Mouse (Mus musculus) kidney, postnatal 36 days (tissue): ENCODE measurements around the gene Slc24a4.

Experiments used
- DNase-seq, 2 experiments: peaks; one replicate each; pipeline ENCODE4 v3.0.0; 2021 to 2022; ENCODE audit warnings: mixed read lengths in 2 of 2

Gene Slc24a4

DNA sequence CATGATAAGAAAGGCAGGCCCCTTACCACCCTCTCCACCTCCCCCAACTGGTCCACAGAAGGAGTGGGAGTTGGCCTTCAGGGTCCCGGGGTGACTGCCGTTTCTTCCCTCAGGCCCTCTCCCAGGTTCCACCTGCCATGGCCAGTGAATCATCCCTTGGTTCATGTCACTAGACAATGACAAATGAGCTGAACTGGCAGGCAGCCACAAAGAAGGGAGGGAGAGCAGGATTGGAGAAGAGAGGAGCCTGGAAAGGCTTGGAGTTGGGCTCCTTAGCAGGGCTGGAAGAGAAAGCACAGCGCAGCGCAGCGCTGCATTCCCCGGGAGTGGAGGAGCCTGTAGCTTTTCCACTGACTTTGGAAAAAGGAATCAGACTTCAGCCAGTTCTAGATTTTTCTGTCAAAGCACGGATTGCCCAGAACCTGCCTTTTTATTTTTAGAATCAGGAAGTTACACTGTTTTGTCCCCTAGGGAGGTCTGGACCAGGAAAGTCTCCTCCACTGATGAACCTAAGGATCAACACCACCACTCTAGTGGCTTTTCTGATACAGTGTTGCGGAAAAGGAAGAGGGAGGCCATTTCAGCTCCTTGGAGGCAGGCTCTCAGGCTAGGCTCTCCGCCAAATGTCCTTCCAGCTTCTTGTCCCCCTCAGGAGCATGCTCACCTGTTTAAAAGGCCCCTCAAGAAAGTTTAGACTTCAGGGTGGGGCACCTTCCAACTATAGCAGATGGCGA is 158.3 kb downstream of the Slc24a4 start:
- DNase-seq, result peak; percentile 80

DNA sequence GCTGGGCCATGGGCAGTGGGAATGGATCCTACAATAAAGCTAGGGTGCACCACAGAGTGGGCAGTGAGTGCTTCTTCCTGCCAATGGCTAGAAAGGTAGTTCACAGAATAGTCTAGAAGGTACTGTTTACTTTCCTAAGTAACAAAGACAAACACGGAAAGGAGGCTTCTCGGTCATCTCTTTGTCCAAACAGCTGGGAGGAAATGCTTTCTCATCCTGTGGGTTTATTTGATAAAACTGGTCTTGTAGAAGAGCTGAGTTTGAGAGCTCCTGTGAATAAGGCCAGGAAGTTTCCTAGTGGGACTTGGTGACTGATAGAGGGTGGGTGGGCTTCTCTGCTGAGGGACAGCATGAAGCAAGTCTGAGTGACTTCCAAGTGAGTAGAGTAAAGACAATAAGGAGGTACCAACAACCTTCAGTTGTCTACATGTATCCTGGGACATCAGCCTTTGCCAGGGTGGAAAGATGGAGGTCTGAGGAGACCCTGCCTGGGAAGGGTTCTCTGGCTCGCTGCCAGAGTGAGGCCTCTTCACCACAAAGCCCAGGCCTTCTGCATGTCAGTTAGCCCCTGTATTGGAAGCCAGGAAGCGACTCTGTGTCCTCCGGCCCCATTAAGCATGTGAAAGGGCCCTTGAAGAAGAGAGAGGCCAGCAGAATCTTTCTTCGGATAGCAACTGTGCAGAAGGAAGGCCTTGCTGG is 159.5 kb downstream of the Slc24a4 start:
- no peak for DNase-seq

DNA sequence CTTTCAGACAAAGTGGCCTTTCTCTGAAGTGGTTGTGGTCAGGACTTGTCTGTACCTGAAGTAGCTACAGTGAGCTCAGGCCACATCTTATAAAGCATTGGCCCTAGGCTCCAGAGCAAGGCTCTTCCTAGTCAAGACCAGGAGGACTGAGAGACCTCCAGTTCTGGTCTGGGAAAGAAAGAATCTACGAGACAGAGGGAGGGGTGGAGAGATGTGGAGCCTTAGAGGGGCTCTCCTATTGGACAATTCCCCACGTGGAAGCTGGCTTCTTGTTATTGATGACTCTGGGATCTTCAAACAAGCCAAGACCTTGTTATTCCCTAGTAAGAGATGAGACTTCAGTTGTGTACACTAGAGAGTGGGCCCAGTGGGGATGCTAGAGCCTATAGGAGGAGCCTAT is 160.3 kb downstream of the Slc24a4 start:
- DNase-seq, result no peak

DNA sequence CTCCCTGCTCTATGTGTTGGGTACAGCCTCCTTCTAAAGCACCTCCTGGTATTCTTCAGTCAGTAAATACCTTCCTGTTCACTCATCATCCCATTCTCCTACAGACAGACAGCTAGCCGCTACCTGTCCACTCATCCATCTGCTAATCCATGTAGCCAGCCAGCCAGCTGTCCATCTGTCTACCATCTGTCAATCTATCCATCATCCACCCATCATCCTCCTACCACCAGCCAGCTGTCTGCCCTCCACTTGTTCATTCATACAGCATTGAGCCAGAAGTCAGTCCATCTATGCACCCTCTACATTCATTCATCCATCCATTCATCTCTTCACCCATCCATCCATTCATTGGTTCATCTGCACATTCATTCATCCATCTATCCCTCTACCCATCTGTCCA is 161.0 kb downstream of the Slc24a4 start:
- no peak for DNase-seq

DNA sequence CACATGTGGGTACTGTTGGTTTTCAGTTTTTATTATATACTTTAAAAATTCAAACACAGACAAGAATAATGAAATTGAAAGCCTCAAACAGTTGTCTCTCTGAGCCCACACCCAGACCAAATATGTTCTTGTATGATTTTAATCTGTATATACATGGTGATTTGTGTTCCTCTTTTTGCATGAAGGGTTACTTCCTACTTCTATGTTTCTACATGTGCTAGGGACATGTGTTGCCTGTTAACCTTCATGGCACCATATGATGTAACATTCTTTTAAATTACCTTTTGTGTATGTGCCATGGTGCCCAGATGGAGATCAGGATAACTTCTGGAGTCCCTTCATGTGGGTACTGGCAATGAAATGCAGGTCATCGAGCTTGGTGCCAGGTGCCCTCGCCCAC is 162.1 kb downstream of the Slc24a4 start:
- DNase-seq, result no peak

DNA sequence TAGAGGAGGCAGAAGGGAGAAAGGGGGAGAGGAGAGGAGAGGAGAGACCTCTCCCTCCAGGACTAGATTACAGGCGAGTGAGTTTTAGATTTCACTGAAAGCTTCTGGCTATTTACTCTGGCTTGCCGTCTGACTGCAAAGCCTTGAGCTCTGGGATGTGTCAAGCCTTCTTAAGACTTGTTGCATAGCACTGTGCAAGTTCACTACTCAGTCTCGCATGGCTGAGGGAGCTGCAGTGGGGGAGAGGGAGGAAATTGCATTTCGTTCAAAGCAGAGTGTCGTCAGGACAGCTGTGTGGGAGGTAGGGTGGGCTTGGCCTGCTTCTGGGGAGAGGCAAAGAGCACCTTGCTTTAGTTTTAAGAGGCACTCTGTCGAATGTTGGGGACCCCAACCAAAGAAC is 163.2 kb downstream of the Slc24a4 start:
- DNase-seq, result no peak

DNA sequence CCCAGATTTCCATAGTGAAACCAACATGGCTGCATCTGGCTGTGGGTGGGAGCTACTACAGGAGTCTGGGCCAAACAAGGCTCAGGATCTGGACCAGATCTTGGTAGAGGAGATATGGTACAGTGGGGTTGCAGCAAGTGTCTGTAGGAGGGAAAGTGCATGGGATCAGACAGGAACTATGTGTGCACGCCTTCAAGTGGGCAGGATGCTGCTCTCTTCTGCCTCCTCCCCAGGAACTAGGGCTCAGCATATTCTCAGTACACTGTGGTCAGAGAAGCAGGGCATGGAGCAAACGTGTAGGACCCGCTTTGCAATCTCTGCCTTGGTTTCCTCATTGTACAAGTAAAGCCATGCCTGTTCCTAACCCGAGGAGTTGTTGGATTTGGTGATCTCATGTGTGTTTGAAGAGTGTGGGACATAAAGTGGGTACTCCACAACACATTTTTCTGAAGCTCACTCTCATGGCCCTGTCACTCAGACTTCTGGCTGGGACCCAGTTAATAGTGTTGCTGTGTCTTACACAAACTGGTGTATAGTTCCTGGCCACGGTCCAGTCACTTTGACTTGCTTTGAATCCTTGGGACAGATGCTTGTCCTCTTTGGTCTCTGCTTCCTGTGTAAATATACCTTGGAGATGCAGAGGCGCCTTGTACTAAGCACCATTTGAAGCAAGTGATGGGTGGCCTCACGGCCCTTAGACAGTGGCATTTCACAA is 164.1 kb downstream of the Slc24a4 start:
- no peak for DNase-seq

DNA sequence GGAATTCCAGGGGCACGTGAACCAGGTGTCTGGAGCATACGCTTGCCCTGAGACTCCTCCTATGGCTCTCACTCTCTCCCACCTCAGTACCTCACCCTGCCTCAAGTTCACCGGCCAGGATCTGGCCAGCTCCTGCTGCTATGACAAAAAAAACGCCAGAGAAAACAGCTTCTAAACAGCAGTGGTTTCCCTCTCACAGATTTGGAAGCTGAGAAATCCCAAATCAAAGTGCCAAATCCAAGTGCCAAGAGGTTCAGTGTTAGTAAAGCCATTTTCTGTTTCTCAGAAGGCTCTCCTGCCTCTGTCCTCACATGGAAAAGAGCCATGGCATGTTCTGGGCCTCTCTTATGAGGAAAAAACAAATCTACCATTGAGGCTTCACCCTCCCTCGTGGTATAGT is 166.1 kb downstream of the Slc24a4 start:
- no peak for DNase-seq

DNA sequence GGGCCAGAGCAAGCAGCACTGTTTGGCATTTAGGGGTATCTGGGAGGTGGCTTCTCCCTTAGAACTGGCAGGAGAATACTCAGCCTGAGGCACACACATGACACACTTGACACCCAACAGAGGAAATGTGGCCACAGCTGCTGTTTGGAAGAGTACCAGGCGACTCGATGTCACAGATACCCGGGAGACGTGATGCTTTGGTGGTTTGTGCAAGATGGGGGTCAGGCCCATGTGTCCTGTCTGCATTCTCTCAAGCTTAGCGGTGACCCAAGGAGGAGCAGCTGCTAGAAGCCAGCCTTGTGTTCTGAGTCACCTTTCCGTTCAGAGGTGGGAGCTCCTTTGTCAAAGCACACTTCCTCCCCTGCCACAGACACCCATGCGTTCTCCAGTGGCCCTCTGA is 166.7 kb downstream of the Slc24a4 start:
- DNase-seq, result no peak

DNA sequence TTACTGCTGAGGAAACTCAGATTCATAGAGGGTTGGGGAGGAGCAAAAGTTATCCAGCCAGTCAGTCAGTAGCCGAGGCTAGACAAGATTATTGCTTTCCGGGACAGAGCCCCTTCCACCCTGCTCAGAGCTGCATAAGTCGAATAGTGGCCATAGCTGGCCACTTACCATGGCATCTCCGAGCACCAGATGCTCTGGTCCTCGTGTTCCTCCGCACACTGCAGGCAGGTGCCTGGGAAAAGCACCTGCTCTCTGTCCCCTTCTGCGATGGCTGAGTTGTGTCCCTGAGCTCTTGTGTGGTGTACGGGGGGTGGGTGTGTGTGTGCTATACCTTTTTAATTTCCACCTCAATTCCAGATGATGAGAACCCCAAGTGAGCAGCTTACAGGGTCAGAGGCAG is 167.1 kb downstream of the Slc24a4 start:
- DNase-seq, result no peak

DNA sequence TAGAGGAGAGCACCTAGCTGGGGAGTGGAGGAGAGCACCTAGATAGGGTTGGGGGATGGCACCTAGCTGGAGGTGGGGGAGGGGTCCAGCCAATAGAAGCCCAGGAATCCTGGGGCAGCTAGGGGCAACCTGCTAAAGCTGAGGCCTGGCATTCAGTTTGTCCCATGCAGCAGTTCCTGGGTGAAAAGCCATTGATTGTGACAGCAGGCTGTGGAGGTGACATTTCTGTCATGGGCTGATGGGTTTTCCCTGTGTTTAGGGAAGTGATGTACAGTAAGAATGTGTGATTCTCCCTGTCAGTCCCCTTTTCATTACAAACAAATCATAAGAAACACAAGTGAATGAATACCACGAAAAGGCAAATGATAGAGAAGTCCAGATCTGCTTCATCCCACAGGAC is 167.8 kb downstream of the Slc24a4 start:
- DNase-seq, result no peak

DNA sequence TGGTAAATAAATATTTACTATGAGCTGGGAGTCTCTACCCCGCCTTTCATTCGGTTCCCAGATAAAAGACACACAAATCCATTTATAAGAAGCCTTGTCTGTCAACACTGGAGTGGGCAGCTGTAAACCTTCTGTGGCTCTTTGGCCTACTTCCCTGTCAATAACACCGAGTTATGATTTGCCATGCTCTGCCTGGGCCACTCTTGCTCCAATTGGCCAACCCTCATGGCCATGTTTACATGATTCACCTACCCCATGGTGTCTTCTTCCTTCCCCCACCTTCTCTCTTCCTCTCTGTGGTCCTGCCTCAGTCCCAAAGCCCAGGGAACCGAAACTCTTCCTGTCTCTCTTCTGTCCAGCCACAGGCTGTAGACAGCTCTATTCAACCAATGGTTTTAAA is 168.4 kb downstream of the Slc24a4 start:
- DNase-seq, result no peak

DNA sequence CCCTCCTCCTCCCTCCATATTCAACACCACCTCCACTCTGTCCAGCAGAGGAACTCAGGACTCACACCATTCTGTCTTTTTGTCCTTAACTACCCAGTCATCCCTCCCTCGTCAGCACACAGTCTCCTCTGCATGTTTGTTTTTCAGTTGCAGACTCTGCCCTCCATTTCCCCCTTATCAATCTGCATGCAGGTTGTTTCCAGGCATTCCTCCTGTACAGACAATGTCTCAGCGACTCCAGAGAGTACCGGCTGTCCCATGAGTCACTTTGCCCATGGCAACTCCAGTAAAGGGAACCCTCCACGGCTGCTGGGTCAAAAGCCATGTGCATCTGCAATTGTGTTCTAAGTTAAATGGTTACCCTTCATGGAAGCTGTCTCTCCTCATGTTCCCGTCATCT is 170.7 kb downstream of the Slc24a4 start:
- no peak for DNase-seq

DNA sequence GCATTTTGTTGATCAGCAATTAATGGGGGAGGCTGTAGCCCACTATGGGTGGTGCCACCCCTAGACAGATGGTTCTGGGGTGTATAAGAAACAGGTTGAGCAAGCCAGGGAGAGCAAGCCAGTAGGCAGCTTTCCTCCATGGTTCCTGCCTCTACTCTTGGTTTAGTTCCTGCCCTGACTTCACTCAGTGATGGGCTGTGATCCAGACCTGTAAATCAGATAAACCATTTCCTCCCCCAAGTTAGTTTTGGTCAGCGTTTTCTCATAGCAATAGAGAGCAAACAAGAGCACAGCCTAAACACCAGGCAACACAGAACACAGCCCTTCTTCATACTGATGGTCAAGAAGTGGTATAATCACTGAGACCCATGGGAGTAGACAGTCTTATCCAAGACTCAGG is 173.1 kb downstream of the Slc24a4 start:
- DNase-seq, result no peak

DNA sequence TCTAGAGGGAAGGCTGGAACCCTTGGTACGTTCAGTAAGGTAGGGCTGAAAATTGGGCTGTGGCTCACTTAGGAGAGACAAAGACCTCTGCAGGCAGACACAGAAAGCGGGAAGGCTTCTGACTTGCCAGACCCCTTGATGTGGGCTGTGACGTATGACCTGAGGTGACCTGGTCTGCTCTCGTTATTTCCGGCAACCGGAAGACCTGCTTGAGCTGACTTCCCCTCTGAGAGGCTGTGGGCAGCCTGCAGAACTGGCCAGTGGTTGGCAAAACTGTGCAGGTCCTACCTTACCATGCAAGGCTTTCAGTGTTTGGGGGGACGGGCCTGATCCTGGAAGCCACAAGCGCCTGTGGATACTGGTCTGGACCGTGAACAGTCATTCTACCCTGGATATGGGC is 173.8 kb downstream of the Slc24a4 start:
- peak; percentile 56 to 62 for DNase-seq

DNA sequence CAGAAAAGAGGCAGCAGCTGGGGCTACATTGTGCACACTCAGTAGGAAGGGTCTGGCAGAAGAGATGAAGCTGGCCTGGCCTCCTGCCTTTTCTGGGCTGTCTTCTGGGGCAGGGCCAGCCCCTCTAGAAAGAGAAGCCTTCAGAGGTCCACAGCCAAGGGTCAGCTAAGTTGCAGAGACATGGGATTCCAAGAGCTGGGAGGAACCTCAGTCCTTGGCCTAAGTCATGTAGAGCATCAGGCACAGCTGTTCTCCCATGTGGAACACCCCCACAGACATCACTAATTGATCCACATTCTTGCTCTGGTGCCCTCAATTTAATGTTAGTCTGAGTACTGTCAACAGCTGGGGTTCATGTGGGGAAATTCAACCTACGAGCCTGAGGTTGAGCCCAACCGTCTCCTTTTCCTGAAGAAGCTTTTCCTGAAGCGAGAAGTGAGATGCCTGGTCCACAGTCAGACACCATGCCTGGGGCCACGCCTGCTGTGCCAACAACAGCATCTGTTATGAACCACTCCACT is 174.4 kb downstream of the Slc24a4 start:
- peak; percentile 65 to 69 for DNase-seq

DNA sequence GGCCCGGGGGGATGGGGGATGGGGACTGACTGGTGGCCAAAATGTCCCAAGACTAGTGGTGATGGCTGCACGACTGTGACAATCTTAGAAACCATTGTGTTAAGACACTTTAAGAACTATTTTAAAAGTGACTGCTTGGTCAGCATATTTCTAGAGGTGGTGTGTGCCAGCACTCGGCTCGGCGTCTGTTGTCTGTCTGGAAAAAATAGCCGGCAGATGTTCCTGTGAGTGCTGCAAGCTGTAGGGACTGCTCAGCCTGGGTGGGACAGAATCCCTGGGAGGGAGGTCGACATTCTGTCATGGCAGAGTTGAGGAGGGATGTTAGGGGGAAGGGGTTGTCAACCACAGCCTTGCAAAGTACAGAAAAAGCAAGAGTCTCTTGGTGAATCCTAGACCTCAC is 175.3 kb downstream of the Slc24a4 start:
- peak in 1 of 2 experiments; percentile 38 for DNase-seq

DNA sequence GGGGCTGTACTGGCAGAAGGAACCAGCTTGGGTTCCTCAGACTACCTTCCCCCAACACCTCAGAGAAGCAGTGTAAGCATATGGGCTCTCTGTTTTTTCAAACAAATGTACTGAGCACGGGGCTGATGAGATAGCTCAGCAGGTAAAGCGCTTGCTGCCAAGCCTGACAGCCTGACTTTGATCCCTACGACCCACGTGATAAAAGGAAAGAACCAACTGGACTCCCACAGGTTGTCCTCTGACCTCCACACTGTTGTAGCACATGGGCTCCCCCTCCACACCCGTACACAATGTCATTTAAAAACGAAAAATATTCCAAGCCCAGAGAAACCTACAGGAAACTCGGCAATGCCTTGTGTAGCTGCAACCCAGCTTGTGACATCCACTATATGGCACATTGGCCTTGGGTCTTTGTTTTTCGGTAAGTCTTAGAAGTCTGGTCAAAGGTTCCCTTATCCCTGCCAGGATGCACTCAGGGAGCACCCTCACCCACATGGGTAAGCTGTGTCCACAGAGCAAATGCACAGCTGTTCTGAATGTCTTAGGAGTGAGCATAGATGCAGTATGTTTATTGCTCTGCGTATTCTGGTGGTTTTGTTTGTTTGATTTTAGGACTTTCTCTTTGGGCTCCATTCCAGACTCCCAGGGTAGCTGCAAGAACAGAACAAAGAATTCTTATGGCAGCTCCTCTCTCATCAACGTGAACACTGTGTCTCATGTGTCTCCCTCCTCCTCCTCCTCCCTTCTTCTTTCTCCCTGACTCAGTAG is 176.7 kb downstream of the Slc24a4 start:
- peak; percentile 70 to 82 for DNase-seq

DNA sequence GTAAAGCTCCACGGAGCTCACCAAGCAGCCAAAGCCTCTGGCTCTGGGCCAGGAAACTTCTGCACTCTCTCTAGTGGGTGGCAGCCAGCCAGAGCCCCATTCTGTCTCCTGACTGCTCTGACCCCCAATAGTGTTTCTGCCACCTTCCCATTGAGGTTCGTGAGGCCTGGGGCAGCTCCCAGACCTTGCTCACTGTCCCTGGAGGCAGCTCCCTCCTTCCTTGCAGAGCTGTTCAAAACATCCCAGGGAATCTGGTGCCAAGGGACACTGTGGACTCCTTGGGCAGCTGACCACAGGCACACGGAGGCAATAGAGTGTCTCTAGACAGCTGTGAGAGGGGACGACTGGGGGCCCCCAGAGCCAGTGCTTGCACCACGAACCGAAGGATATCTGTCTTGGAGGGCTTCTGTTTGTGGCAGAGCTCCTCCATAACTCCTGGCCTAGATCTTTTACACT is 179.5 kb downstream of the Slc24a4 start:
- DNase-seq, result peak; percentile 84 to 89

DNA sequence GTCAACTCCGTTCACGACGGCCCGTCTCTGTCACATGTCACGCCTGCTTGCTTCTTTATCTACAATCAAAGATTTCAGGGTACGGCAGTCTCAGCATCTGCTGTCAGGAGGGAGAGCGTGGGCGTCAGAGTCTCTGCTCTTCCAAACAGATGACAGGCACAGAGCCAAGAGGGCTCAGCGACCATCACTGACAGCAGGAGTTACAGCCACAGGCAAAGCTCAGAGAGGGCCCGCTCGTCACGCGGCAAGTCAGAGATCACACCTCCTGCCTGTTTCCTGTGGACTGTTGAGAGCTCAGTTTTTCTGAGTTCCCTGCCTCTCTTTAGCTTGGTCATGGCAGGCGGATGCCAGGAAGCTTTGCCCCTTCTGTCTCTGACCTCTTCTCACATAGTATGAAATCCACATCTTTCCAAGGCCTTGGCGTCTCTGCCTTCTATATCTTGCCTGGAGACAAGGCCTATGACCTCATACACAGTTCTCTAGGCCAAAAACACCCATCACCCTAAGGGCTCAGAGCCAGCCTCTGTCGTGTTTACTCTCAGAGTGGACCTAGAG is 180.0 kb downstream of the Slc24a4 start:
- peak; percentile 70 to 72 for DNase-seq

DNA sequence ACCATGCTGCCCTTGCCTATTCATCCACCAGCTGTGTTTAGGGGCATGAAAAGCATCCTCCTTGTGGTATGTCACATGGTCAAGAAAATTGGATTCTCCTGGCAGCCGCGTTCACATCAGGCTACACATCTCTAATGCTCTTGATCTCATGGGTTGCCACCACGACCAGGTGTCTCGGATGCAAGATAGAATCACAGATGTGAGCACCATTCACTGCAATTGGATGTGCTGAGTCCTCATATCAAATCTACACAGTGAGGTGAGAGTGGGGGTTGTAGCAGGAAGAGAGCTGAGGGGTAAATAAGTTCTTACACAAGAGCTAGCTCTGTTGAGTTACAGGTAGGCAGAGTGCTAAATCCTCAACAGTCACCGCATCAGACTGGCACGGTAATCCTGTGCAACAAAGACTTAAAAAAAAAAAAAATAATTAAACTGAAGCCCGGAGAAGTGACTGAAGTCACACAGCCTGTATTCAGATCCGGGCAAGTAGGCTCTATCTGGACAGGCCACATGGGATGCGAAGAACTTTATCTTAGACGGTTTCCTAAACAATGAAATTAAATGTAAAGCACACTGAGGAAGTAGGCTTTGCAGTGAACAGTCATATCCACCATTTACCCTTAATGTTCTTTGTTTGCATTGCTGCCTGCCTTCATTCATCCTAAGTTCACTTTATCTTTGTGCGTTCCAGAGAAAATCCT is 180.7 kb downstream of the Slc24a4 start:
- no peak for DNase-seq

DNA sequence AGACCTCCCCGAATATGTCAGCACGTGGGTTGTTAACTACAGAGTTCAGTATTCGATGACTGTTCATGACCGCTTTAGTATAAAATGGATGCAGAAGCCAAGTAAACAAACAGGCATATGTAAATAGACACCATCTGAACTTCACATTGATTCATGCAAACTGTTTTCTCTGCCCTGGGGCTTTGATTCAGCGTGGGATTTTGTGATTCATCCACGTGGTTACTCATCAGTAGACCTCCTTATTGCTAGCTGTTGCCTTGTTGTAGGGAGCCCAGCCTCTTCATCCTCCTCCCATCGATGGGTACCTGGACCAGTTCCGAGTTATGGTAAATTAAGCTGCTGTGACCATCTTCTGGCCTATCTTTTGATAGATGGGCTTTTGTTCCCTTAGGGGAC is 181.3 kb downstream of the Slc24a4 start:
- no peak for DNase-seq
